Mouse (Mus musculus): ENCODE data around the gene Mia3. TPM values are rescaled to one million over a fixed set of nuclear protein-coding genes. Genes with fewer than 3 reads are reported as not detected.
"Not testable (repeated sequence)": the region's sequence is repeated elsewhere in the genome, so short reads cannot be mapped to it uniquely, and the experiment has no call there.

Gene Mia3
- 67.2 and 67.3 TPM in 2 replicates for polyA plus RNA-seq (2015; fragmentation: Nextera tagmentation; extraction: Ambion mirVana)

DNA sequence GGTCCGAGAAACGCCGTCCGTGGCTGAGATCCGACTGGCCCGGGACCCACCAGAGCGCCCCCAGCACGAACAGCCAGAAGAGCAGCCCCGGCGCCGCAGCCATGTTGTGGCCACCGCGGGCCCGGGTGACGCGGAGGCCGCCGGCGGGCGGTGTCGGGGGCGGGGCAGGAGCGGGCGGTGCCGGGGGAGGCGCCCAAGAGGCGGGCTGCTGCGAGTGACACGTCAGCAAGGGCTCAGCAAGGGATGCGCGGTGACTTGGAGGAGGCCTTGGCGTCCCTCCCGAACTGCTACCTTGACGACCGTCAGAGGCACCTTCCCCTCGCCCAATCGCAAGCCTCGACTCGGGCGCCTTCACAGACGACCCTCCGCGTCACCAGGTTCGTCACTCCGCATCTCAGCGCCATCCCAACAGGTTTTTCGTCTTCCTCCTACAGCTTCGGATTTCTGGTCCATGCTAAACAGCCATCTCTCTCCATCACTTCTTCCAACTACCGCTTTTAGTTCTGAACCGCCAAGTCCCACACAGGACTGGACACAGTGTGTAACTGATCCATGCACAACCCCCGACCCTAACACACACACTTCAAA, at the start of gene Mia3:
Gene Mia3 (minus strand): TSS at position 127 of the 588 bp plus-strand sequence.
- Histone ChIP-seq H3K4me2 (ENCODE audit: low read depth, low read length) (peak within 1 kb of the TSS; percentile 79), H3K9me3 (ENCODE audit: control insufficient read depth, low read length) (no peaks in the 10 kb centered on the region), H3K4me3 (ENCODE audit: low read length) (peak within 1 kb of the TSS; percentile 80), H3K27ac (ENCODE audit: low read length) (peak within 1 kb of the TSS; percentile 68), H3K9ac (ENCODE audit: low read depth, low read length) (peak within 1 kb of the TSS; percentile 88), H3K36me3 (ENCODE audit: control insufficient read depth, insufficient read depth, low read length) (peaks cover 3% of the 10 kb centered on the region; the same call in 1 of the 2 replicates), H3K4me1 (ENCODE audit: control insufficient read depth, insufficient read depth, low read length) (peaks cover 17% of the 10 kb centered on the region), H3K27me3 (replicated peaks; ENCODE audit: control insufficient read depth, insufficient read depth, low read length) (no peaks in the 10 kb centered on the region)
- WGBS: 1% methylated on average over 36 of the region's 51 CpGs
- peak; percentile 99 for ATAC-seq

DNA sequence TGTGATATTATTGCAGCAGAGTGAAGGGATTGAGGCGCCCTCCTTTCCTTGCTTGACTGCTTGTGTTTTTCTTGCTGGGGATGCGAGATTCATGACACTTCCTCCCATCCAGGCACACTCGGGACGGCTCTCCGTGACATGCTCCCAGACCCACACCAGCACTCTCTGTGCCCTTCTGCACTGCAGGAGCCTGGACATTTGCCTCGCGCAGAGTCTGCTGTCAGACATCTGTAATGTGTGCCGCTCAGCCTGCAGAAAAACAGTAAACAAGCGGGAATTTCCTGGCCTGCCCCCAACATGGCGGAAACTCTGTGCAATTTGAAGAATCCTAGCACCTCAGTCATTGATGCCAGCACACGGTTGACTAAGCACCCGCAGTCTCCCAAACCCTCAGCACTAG, 48.5 kb upstream of the Mia3 start, which contains the start of gene Hhipl2:
Gene Hhipl2 (plus strand): TSS at position 343 of the 400 bp plus-strand sequence.
- Histone ChIP-seq H3K27me3 (replicated peaks; ENCODE audit: control insufficient read depth, insufficient read depth, low read length) (no peaks in the 10 kb centered on the region), H3K27ac (ENCODE audit: low read length) (no peak within 1 kb of the TSS), H3K9me3 (ENCODE audit: control insufficient read depth, low read length) (no peaks in the 10 kb centered on the region), H3K4me1 (ENCODE audit: control insufficient read depth, insufficient read depth, low read length) (no peaks in the 10 kb centered on the region), H3K4me3 (ENCODE audit: low read length) (no peak within 1 kb of the TSS), H3K9ac (ENCODE audit: low read depth, low read length) (no peak within 1 kb of the TSS), H3K36me3 (ENCODE audit: control insufficient read depth, insufficient read depth, low read length) (no peaks in the 10 kb centered on the region), H3K4me2 (ENCODE audit: low read depth, low read length) (no peak within 1 kb of the TSS)
- WGBS: 65% methylated on average over 12 of the region's 12 CpGs
- no peak for ATAC-seq

DNA sequence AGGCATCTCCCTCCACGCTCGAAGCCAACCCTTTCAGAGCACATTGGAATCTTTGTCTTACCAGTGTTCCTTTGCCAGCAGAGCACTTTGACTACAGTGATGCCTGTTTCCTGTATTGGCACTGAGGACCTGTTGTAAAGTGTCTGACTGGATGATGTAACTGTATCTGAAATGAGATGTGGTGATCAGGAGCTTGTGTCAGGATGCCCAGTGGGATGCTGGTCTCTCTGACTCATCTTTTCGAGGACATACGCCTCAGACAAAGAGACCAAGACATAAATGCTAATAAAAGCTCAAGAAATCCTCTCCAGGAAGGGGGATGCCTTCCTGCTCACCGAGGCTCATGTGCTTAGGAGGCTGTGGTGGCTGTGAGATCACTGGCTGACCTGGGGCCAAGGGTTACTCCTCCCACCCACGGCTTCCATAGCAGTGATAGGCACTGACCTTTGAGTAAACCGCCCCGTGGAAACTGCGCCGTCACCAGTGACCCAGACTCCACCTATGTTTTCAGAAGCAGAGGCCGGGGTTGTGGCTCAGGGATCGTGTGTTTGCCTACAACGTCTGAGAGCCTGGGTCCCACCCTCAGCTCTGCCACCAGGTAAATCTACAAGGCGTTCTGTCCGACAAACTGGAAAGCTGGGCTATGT, 44.9 kb upstream of the Mia3 start:
- Histone ChIP-seq H3K27ac (ENCODE audit: low read length) (no peak overlapping the region), H3K9me3 (ENCODE audit: control insufficient read depth, low read length) (no peaks in the 10 kb centered on the region), H3K4me3 (ENCODE audit: low read length) (no peak overlapping the region), H3K9ac (ENCODE audit: low read depth, low read length) (no peak overlapping the region), H3K27me3 (replicated peaks; ENCODE audit: control insufficient read depth, insufficient read depth, low read length) (no peaks in the 10 kb centered on the region), H3K4me1 (ENCODE audit: control insufficient read depth, insufficient read depth, low read length) (no peaks in the 10 kb centered on the region), H3K4me2 (ENCODE audit: low read depth, low read length) (no peak overlapping the region), H3K36me3 (ENCODE audit: control insufficient read depth, insufficient read depth, low read length) (no peaks in the 10 kb centered on the region)
- ATAC-seq: no peak
- WGBS: 87% methylated on average over 15 of the region's 15 CpGs

DNA sequence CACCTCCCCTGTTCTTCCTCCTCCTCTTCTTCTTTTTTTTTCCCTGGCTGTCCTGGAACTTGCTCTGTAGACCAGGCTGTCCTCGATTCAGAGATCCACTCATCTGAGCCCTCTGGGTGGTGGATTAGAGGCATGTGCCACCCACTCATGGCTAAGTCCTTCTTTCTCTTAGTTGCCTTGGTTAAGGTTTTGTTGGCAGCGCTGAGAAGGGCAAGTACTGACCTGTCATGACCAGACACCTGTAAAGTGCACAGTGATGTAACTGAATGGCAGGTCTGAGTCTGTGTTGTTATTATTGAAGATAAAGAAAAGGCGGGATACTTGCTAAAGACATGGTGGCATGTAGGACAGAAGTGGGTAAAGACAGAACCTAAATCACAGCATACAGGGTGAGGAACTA, 34.0 kb upstream of the Mia3 start:
- Histone ChIP-seq H3K27ac (ENCODE audit: low read length) (no peak overlapping the region), H3K4me1 (ENCODE audit: control insufficient read depth, insufficient read depth, low read length) (no peaks in the 10 kb centered on the region), H3K4me3 (ENCODE audit: low read length) (no peak overlapping the region), H3K9ac (ENCODE audit: low read depth, low read length) (no peak overlapping the region), H3K36me3 (ENCODE audit: control insufficient read depth, insufficient read depth, low read length) (peaks cover 23% of the 10 kb centered on the region), H3K27me3 (replicated peaks; ENCODE audit: control insufficient read depth, insufficient read depth, low read length) (no peaks in the 10 kb centered on the region), H3K4me2 (ENCODE audit: low read depth, low read length) (no peak overlapping the region), H3K9me3 (ENCODE audit: control insufficient read depth, low read length) (no peaks in the 10 kb centered on the region)
- no peak for ATAC-seq
- WGBS: 95% methylated on average over 3 of the region's 3 CpGs

DNA sequence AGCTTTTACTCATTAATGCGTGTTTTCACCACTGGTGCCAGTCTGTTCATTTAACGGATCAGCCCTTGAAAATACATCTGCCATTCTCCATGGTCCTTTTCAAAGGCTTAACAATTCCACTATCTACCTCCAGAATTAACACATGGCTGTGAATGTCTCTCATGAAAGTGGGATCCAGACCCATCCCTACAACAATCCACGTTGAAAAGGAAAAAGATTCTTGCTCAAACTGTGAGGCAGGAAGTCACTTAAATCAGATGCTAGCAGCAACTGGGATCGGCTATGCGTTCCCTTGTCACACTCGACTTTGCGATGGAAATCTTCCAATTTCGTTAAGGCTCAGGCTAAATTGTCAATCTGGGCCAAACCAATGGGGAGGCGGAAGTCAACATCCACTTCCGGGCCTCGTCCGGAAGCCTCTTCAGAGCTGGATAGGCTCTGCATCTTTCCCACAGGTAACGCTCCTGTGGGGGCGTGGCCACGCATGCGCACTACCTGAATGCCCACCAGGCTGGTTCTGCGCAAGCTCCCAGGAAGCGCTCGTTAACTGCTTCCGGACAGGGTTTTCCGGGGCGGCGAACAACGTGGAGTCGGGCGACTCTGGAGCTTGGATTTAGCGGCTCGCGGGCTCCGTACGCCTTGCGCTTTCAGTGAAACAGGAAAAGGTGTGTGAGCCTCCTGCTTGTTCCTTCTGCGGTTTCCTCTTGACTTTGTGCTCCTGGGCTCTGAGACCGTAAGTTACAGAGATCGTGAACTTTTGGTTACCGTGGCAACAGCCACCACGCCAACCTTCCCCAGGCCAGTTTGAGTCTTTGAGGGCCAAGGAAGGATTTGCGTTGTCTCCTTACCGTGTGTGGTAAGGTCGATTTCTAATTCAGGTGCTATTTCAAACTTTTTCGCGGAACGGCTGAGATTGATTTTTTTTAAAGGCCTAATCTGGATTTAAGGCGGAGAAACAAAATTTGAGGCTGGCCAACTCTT, 19.4 kb upstream of the Mia3 start, which contains the start of gene Taf1a:
Gene Taf1a (plus strand): TSS at position 556 of the 981 bp plus-strand sequence.
- H3K4me3 ChIP-seq (ENCODE audit: low read length): peak within 1 kb of the TSS; percentile 76
- no peaks in the 10 kb centered on the region for H3K27me3 ChIP-seq (replicated peaks; ENCODE audit: control insufficient read depth, insufficient read depth, low read length)
- H3K27ac ChIP-seq (ENCODE audit: low read length): peak within 1 kb of the TSS; percentile 40
- no peaks in the 10 kb centered on the region for H3K36me3 ChIP-seq (ENCODE audit: control insufficient read depth, insufficient read depth, low read length)
- H3K9me3 ChIP-seq (ENCODE audit: control insufficient read depth, low read length): no peaks in the 10 kb centered on the region
- peak within 1 kb of the TSS; percentile 74 for H3K4me2 ChIP-seq (ENCODE audit: low read depth, low read length)
- ATAC-seq: peak; percentile 100
- WGBS: 5% methylated on average over 44 of the region's 44 CpGs
- H3K4me1 ChIP-seq (ENCODE audit: control insufficient read depth, insufficient read depth, low read length): peaks cover 9% of the 10 kb centered on the region; the same call in 1 of the 2 replicates
- peak within 1 kb of the TSS; percentile 69 for H3K9ac ChIP-seq (ENCODE audit: low read depth, low read length)

DNA sequence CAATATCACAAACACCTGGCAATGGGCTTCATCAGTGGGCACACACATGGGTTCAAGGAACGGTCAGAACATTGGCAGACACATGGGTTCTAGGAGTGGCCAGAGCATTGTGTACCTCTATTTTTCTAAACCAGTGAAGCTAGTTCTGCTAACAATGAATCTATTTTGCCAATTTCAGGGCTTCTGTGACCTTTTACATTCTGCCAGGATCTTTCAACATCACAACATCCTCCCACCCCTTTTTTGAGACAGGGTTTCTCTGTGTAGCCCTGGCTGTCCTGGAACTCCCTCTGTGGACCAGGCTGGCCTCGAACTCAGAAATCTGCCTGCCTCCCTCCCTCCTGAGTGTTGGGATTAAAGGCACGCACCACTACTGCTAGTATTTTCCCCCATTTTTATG, 18.1 kb upstream of the Mia3 start:
- WGBS: 91% methylated on average over 3 of the region's 3 CpGs
- H3K4me3 ChIP-seq (ENCODE audit: low read length); H3K9ac ChIP-seq (ENCODE audit: low read depth, low read length); H3K27me3 ChIP-seq (replicated peaks; ENCODE audit: control insufficient read depth, insufficient read depth, low read length); H3K36me3 ChIP-seq (ENCODE audit: control insufficient read depth, insufficient read depth, low read length); H3K9me3 ChIP-seq (ENCODE audit: control insufficient read depth, low read length); H3K4me2 ChIP-seq (ENCODE audit: low read depth, low read length); H3K27ac ChIP-seq (ENCODE audit: low read length); ATAC-seq; H3K4me1 ChIP-seq (ENCODE audit: control insufficient read depth, insufficient read depth, low read length): not testable (repeated sequence)

DNA sequence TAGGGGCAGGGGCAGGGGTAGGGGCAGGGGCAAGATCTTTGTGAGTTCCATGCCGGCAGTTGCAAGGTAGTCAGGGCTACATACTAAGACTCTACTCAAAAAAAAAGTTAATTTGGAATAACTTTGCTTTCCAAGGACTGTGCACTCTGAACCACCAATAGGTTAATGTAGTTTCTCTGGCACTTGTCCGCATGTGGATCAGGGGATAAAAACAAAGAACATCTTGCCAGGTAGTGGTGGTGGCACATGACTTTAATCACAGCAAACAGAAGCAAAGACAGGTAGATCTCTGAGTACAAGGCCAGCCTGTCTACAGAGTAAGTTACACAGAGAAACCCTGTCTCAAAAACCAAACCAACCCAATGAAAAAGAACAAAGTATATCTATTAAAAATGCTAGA, 13.3 kb upstream of the Mia3 start:
- no peaks in the 10 kb centered on the region for H3K9me3 ChIP-seq (ENCODE audit: control insufficient read depth, low read length)
- WGBS: 78% methylated on average over 2 of the region's 2 CpGs
- H3K27me3 ChIP-seq (replicated peaks; ENCODE audit: control insufficient read depth, insufficient read depth, low read length): no peaks in the 10 kb centered on the region
- H3K4me1 ChIP-seq (ENCODE audit: control insufficient read depth, insufficient read depth, low read length): no peaks in the 10 kb centered on the region
- no peak overlapping the region for H3K9ac ChIP-seq (ENCODE audit: low read depth, low read length)
- no peak overlapping the region for H3K4me3 ChIP-seq (ENCODE audit: low read length)
- H3K36me3 ChIP-seq (ENCODE audit: control insufficient read depth, insufficient read depth, low read length): no peaks in the 10 kb centered on the region
- no peak for ATAC-seq
- no peak overlapping the region for H3K27ac ChIP-seq (ENCODE audit: low read length)
- no peak overlapping the region for H3K4me2 ChIP-seq (ENCODE audit: low read depth, low read length)

DNA sequence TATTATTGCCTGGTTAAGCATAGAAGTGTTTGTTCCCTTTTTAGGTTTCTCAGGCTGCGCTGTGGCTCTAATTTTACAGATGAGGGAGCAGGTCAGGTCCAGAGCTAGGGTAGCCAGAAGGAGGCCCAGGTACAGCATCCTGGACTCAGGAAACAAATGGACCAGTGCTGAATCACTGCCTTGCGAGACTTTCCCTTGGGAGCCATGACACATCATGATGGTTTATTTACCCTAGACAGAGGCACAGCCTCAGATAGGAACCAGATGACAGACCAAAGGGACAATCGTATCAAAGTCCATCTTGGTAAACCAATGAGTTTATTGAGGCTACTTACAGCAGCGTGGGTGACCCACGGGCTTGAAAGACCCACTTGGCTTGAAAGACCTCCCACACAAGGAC, 12.5 kb upstream of the Mia3 start:
- no peaks in the 10 kb centered on the region for H3K9me3 ChIP-seq (ENCODE audit: control insufficient read depth, low read length)
- H3K36me3 ChIP-seq (ENCODE audit: control insufficient read depth, insufficient read depth, low read length): no peaks in the 10 kb centered on the region
- H3K4me2 ChIP-seq (ENCODE audit: low read depth, low read length): no peak overlapping the region
- ATAC-seq: no peak
- H3K27me3 ChIP-seq (replicated peaks; ENCODE audit: control insufficient read depth, insufficient read depth, low read length): no peaks in the 10 kb centered on the region
- no peak overlapping the region for H3K9ac ChIP-seq (ENCODE audit: low read depth, low read length)
- H3K27ac ChIP-seq (ENCODE audit: low read length): no peak overlapping the region
- no peaks in the 10 kb centered on the region for H3K4me1 ChIP-seq (ENCODE audit: control insufficient read depth, insufficient read depth, low read length)
- WGBS: 72% methylated on average over 5 of the region's 5 CpGs
- no peak overlapping the region for H3K4me3 ChIP-seq (ENCODE audit: low read length)

DNA sequence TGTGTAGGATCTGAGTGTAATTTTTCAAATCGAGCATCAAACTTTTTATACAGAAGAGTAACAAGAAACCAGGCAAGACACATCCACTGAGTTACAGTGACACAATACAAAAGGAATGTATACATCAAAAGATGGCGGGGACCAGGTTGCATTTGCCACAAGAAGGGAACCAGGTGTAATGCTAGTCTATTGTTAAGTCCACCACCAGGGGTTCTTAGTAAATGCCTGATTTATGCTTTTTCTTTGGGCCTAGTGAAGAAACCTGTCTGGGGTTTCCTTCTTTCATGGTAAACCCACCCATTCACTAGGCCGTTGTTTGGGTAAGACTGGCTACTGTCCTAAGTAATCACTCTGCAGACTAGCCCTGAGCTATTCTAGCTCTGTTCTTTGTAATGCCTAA, 10.0 kb upstream of the Mia3 start:
- H3K4me3 ChIP-seq (ENCODE audit: low read length); H3K9ac ChIP-seq (ENCODE audit: low read depth, low read length); H3K4me1 ChIP-seq (ENCODE audit: control insufficient read depth, insufficient read depth, low read length); H3K36me3 ChIP-seq (ENCODE audit: control insufficient read depth, insufficient read depth, low read length); ATAC-seq; H3K27me3 ChIP-seq (replicated peaks; ENCODE audit: control insufficient read depth, insufficient read depth, low read length); H3K27ac ChIP-seq (ENCODE audit: low read length); H3K9me3 ChIP-seq (ENCODE audit: control insufficient read depth, low read length); H3K4me2 ChIP-seq (ENCODE audit: low read depth, low read length): not testable (repeated sequence)
- WGBS: 86% methylated on average over 3 of the region's 3 CpGs

Data from intestine, embryonic 16.5 days (tissue).